Mouse (Mus musculus) central nervous system, embryonic 14 days (tissue): Measurements from ENCODE around the gene Ldlrad3. TPM values are rescaled to one million over a fixed set of nuclear protein-coding genes. Genes with fewer than 3 reads are reported as not detected.

Experiments
- polyA plus RNA-seq: library from polyadenylated mRNA; depleted of rRNA; stranded (reverse); fragments of >200 nt; gene quantifications from 2 replicates; pipeline ENCODE4 v1.2.3, GENCODE M21; 2012; rRNA removed

The Ldlrad3 gene
- polyA plus RNA-seq = 17.7 and 23.6 TPM in 2 replicates

GRCm38 (mm10) chr2:102185951-102186561 lies at the start of gene Ldlrad3:
TSS of gene Ldlrad3 (minus strand) at chr2:102186385.

Other genes starting within 250 kb of the Ldlrad3 start
- 86.5 and 87.6 TPM in 2 replicates for gene Trim44, start 221.4 kb upstream of the Ldlrad3 start, polyA plus RNA-seq